Mouse (Mus musculus) T-helper 17 cell (primary cell): ENCODE measurements around the gene Cacna2d3.

Experiments
- in situ Hi-C, 2 experiments: fragments of 300-600 bp; cut with MboI, MseI; formaldehyde crosslinking; loops; 1 replicate in 1 of 2; 2 replicates in 1 of 2; pipeline ENCODE4 v1.15.1; 2025; ENCODE audit warnings: high pct_unique_total_duplicates in 2 of 2

Gene Cacna2d3

DNA sequence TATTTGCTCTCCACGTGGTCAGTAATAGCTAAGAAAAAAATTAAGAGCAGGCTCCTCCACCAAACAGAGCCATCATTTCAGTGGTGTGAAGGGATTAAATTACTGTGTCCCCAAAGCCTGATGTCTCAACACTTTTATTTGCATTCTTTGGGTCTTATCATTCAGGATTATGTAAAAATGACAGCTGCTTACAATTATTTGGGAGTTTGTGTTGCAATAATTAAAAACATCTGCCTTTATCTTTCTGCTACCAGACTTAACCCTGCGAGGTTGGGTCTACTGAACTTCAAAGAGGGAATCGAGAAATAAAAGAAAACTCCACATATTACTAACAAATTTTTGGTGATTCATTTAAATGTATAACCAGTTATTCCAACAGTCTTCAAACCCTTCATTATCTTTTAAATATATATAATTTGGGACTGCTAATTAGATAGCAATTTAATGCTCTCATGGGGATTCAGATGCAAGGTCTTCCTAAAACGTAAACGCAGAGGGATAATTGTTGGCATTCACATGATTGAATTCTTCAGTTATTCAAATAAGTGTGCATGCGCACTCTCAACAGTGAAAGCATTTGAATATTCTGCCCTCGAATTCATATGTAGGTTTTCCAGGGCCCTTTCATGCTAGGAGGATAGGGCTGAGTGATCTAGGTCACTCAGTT is 636.0 kb downstream of the Cacna2d3 start:
- in situ Hi-C loops, result no loop called here

DNA sequence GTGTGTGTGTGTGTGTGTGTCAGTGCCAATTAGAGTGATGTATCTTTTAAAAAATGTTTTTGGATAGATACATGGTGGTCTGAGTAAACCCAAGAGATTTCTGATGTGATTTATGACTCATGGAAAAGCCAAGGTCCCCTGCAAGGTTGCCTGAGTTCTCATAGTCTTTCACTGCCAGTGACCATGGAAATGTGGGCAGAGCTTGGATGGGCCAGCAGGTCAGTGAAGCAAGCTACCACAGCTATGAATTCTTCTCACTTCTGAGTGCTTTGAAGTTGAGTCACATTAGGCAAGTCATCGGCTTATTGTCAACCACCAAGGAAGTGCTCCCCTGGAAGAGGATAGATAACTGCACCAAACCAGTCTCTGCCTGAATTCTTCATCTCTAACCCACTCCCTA is 639.5 kb downstream of the Cacna2d3 start:
- in situ Hi-C loops, result no loop called here

- in situ Hi-C loops, result no loop called here
Measured at GRCm38 (mm10) chr14:29080630-29081029, 641.0 kb downstream of the Cacna2d3 start.

DNA sequence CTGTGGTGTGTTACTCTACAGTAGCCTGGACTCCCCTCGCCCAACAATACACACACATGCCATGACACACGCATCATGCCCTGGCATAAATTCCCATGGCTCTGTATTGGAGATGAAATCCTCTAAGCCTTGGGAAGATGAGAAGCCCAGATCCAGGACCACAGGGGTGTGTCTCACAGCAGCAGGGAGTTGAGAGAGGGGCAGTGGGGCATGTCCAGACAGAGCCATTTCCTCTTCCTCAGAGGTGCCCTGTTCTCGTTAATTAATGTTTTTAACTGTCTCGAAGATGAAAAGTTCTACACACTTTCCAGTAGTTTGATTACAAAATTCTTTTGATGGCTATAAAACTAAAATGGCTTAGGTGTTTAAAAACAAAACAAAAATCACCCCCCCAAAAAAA is 641.4 kb downstream of the Cacna2d3 start:
- in situ Hi-C loops, result no loop called here

DNA sequence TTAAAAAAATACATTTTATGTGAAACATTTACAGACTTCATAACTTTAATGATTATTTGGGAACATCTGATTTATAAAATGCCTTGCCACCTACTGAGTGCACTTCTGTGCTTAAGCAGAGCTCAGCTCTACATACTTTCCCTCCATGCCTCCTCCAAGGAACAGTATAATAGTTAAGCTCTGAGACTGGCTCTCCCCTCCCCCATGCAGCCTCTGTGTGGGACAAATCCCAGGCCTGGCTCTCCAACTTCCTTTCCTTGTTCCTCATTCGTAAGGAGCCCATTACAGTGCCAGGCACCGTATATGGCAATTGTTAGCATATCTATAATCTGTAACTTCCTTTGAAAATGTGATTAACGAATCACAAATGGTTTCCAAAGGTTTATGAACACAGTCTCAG is 644.2 kb downstream of the Cacna2d3 start:
- in situ Hi-C loops, result no loop called here

- in situ Hi-C loops, result no loop called here
Measured at GRCm38 (mm10) chr14:29073747-29074146, 647.9 kb downstream of the Cacna2d3 start.

- in situ Hi-C loops, result no loop called here
Measured at GRCm38 (mm10) chr14:29062676-29063075, 659.0 kb downstream of the Cacna2d3 start.

- in situ Hi-C loops, result no loop called here
Measured at GRCm38 (mm10) chr14:29061491-29061890, 660.2 kb downstream of the Cacna2d3 start.

GRCm38 (mm10) chr14:29060679-29061078 is 661.0 kb downstream of the Cacna2d3 start:
- in situ Hi-C loops, result no loop called here

DNA sequence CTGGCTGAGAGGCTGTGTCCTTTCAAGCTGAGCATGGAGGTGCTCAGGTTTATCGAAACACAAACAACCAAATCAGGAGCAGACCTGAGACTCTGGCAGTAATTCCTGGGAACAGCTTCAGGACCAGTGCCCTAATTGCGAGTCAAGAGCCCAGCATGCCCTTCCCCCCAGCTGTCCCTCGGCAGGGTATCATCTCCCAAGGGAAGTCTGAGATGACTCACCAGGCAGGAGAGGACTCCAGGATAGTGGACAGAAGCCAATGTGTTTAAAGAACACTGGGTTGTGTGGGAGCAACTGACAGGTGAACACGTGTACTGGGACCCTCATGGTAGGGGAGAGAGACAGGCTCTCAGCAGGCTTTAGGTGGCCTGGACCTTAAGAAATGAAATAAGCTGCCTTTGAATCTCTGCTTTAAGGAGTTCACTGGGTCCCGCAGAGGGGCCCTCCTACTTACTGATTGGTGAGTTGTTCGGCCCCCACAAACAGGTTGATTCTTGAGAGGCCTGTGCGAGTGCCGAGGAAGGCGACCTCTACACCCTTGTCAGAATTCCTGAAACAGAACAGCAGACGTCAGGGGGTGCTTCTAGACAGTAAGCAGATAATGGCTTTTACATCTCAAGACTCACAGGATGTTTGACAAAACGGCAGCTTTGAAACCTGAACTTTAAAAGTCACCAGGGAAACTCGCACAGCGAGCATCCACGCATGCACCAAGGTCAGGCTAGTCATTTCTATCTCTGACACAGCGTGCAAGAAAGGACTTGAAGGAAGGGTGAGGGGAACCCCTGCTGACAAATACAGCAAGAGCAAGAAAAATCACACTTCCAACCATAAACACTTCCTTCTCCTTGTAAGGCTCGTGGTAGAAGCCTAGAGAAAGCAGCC is 669.5 kb downstream of the Cacna2d3 start:
- in situ Hi-C loops, result no loop called here

GRCm38 (mm10) chr14:29042355-29042754 is 679.3 kb downstream of the Cacna2d3 start:
- in situ Hi-C loops, result no loop called here

DNA sequence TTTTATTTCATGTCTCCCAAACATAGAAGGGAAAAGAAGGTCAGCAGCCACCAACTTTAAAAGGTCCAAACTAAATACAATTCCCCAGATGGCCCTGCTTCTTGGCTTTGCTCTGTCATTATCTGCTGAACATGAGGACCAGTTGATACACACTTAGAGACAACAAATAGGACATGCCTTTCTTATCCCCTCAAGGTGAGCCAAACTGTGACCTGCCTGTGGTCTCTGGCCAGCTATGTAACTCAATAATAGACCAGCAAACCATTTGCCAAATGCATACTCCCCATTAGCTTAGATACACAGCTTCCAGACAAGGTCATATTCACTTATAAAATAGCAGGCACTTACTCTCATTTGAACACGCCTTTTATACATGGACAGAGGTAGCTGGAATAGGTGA is 680.2 kb downstream of the Cacna2d3 start:
- in situ Hi-C loops, result no loop called here

DNA sequence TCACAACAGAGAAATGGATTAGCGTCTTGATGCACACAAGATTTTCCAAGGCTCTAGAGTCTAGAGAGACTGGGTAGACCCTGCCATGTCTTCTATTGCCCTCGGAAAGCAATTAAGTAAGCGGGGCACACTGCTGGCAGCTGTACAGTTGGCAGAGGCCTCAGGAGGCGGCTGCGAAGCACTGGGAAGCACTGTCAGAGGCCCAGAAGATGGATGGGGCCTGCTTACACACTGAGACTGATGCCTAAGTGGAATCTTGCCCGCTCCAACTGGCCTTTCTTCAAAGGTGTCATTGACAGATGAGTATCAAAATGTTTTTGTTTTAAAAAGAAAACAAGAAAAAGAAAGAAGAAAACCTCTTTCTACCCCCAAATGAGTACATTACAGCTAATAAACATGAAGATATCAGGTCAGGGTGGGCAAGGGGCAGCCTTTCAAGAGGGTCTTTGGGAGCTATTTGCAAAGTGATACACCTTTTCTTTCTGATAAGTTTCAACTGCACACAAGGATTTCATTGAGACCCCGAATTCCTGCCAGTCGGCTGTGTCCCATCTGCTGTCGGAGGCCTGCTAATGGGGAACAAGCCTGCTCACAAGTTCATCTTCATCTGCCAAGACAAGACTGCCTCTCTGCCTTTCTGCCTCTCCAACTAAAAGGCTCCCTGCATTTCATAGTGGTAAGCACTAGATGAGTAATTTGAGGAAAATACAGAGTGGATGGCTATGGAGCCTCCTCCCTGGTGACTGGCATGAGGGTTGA is 680.9 kb downstream of the Cacna2d3 start:
- in situ Hi-C loops, result no loop called here

- in situ Hi-C loops, result no loop called here
Measured at GRCm38 (mm10) chr14:29038246-29038645, 683.4 kb downstream of the Cacna2d3 start.

DNA sequence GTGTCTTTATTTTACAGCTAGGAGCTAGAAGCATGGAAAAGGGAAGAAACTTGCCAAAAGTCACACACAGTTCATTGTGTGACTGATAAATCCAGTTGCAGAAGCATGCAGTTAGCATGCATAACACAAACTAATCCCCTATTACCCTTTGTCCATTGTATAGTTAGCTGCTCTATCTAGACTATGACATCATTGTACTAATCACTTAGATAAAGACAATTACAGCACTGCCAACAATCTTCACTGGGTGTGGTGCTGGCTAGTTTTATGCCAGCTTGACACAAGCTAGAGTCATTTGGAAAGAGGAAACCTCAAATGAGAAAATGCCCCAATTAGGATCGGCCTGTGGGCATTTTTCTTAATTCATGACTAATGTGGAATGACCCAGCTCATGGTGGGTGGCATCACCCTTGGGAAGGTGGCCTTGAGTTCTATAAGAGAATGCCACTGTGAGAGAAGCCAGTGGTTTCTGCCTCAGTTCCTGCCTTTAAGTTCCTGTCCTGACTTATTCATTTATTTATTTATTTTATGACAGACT is 689.7 kb downstream of the Cacna2d3 start:
- in situ Hi-C loops, result no loop called here

GRCm38 (mm10) chr14:29030519-29030918 is 691.1 kb downstream of the Cacna2d3 start:
- in situ Hi-C loops, result no loop called here

DNA sequence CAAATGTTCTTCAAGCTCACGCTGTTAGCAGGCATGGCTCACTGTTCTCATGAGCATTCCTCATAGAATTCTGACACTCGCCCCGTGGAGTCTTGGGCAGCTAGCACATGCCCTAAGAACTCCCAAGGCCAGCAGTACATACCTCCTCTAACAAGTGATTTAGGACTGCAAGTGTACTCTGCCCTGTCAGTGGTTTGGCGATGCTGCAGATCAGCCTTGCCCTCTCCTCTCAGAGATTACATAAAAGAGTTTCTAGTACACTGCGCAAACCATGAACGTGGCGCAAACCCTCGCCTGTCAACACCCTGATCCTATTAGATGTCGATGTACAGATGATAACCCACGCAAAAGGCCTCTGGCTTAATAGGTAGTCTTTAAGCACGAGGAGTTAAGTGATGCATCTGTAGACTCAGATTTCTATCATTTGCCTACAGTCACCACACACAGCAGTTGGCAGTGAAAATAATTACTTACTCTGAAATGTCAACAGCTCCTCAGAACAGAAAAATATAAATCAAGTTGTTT is 691.7 kb downstream of the Cacna2d3 start:
- in situ Hi-C loops, result no loop called here

- in situ Hi-C loops, result no loop called here
Measured at GRCm38 (mm10) chr14:29029107-29029469, 692.6 kb downstream of the Cacna2d3 start.

GRCm38 (mm10) chr14:29028391-29029106 is 693.1 kb downstream of the Cacna2d3 start:
- in situ Hi-C loops, result no loop called here

DNA sequence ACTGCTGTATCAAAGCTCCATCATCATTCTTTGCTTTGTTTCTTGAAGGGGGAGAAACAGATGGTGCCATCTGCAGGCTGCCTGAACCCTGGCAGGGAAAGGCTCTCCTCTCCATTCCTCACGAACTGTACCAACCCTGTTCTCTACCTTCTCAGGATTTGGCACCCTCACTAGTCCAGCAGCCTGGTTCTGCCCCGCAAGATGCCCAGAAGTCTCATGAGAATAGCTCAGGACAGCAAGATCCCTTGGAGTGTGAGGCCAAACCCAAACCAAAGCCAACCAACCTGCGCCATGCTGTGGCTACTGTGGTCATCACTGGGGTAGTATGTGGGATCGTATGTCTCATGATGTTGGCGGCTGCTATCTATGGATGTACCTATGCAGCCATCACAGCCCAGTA is 694.4 kb downstream of the Cacna2d3 start:
- in situ Hi-C loops, result no loop called here

- in situ Hi-C loops, result no loop called here
Measured at GRCm38 (mm10) chr14:29025335-29025734, 696.3 kb downstream of the Cacna2d3 start.
